Mouse (Mus musculus) midbrain, postnatal 0 days (tissue): ENCODE measurements around the gene Plod1. TPM values are rescaled to one million over a fixed set of nuclear protein-coding genes. Genes with fewer than 3 reads are reported as not detected.

ENCODE experiments used
- ATAC-seq: fragments of 200-750 bp; cut with Nextera tagmentation; 2 replicates; pipeline ENCODE4 v1.8.0; 2017; ENCODE audit warnings: moderate number of reproducible peaks, mild to moderate bottlenecking, moderate TSS enrichment, moderate library complexity; ENCODE audit not compliant: low FRiP score
- DNase-seq: peaks from one replicate; pipeline ENCODE4 v3.0.0-alpha.2; 2015; ENCODE audit warnings: low spot score
- H3K27ac ChIP-seq: fragments of 300-500 bp; sonication (generic); 2 replicates; pipeline ENCODE4 v1.5.1; 2014; ENCODE audit warnings: low read depth, mild to moderate bottlenecking, low read length, mixed read lengths
- H3K27me3 ChIP-seq: fragments of 300-500 bp; sonication (generic); 2 replicates; pipeline ENCODE4 v1.6.1; 2014; ENCODE audit warnings: low read length, control low read depth, mixed read lengths; ENCODE audit not compliant: insufficient read depth
- H3K36me3 ChIP-seq: fragments of 300-500 bp; sonication (generic); 2 replicates; pipeline ENCODE4 v1.6.1; 2014; ENCODE audit warnings: low read length, control low read depth, mixed read lengths; ENCODE audit not compliant: insufficient read depth
- H3K4me1 ChIP-seq: fragments of 300-500 bp; sonication (generic); 2 replicates; pipeline ENCODE4 v1.6.1; 2014; ENCODE audit warnings: mild to moderate bottlenecking, control low read depth, antibody characterized with exemption, low read length, mixed read lengths; ENCODE audit not compliant: insufficient read depth
- H3K4me2 ChIP-seq: fragments of 300-500 bp; sonication (generic); 2 replicates; pipeline ENCODE4 v1.6.1; 2014; ENCODE audit warnings: low read depth, mild to moderate bottlenecking, low read length, mixed read lengths; ENCODE audit not compliant: poor library complexity, severe bottlenecking
- H3K4me3 ChIP-seq: fragments of 300-500 bp; sonication (generic); 2 replicates; pipeline ENCODE4 v1.5.1; 2014; ENCODE audit warnings: low read depth, mild to moderate bottlenecking, low read length, moderate library complexity
- H3K9ac ChIP-seq: fragments of 300-500 bp; sonication (generic); replicated peaks from 2 replicates; pipeline ENCODE4 v1.6.1; 2014; ENCODE audit warnings: mild to moderate bottlenecking, low read length, moderate library complexity, mixed read lengths; ENCODE audit not compliant: poor library complexity, severe bottlenecking
- H3K9me3 ChIP-seq: fragments of 300-500 bp; sonication (generic); 2 replicates; pipeline ENCODE4 v1.6.1; 2016; ENCODE audit warnings: low read length, control low read depth
- CTCF ChIP-seq: IDR thresholded peaks from 2 replicates; pipeline ENCODE4 v1.5.1; 2016; ENCODE audit warnings: antibody characterized with exemption, mild to moderate bottlenecking
- WGBS: fragments of 180-500 bp; shearing (Covaris S2); extraction: QIAGEN DNeasy Blood & Tissue Kit; methylation state at CpG from one replicate; pipeline ENCODE4 v1.1.7; 2014; 5-methylcytosine and 5-hydroxymethylcytosine counted together
- polyA plus RNA-seq: library from polyadenylated mRNA; unstranded; fragments of >200 nt; fragmentation: Nextera tagmentation; extraction: Ambion mirVana; gene quantifications from 2 replicates; pipeline ENCODE4 v1.2.1, GENCODE M21; 2015
- total RNA-seq: library from RNA; depleted of rRNA; stranded (reverse); fragments of >200 nt; gene quantifications from 2 replicates; pipeline ENCODE4 v1.2.3, GENCODE M21; 2014

Gene Plod1
- total and polyA plus RNA-seq, 2 experiments from 2014 or later = 20.0 to 26.1 TPM

GRCm38 (mm10) chr4:147976237-147976636 lies 39.7 kb upstream of the Plod1 start:
- 79% methylated on average over 3 of the region's 3 CpGs for WGBS
- Histone ChIP-seq H3K9me3 (no peaks in the 10 kb centered on the region), H3K9ac (no peak overlapping the region), H3K4me1 (no peaks in the 10 kb centered on the region), H3K36me3 (no peaks in the 10 kb centered on the region), H3K4me2 (no peak overlapping the region), H3K27ac (no peak overlapping the region), H3K27me3 (no peaks in the 10 kb centered on the region), H3K4me3 (no peak overlapping the region)
- no peak for TF ChIP-seq CTCF
- ATAC-seq (no peak), DNase-seq (no peak)

DNA sequence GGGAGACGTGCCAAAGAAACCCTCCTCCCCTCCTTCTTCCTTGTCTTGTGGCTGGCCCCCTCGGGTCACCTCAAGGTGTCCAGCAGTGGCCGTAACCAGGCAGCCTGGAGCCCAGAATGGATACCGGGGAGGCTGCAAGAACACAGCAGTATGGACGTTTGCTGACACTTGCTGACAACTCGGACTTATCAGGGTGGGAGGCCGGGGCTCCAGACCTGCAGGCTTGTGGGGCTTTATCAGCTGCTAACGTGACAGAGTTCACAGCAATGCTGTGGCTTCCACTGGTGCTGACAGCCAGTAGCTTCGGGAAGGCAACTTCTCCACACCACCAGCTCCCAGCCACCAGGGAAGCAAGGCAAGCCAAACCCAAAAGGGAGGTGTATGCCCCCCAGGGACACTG lies 32.8 kb upstream of the Plod1 start:
- 58% methylated on average over 9 of the region's 9 CpGs for WGBS

DNA sequence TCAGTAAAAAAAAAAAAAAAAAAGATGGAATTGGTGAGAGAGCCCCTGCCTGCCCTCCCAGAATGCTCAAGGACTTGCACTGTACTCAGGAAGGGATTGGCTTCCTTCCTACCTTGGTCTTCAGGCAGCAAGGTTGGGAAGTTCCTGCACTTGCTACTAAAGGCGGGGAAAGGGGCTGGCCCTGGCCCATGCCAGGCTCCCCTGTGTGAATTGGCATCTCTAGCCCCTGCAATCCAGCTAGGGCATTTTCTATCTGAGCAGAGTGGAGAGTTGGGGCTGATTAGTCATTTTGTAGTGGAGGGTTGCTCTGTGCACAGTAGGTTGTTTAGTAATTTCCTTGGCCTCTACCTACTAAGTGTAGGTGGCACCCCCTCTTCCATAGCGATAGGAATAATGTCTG lies 32.2 kb upstream of the Plod1 start:
- Histone ChIP-seq H3K27me3 (no peaks in the 10 kb centered on the region), H3K4me3 (no peak overlapping the region), H3K9me3 (no peaks in the 10 kb centered on the region), H3K27ac (no peak overlapping the region), H3K4me2 (no peak overlapping the region), H3K9ac (no peak overlapping the region), H3K36me3 (no peaks in the 10 kb centered on the region), H3K4me1 (no peaks in the 10 kb centered on the region)
- no peak for DNase-seq
- no peak for TF ChIP-seq CTCF
- no peak for ATAC-seq
- WGBS = 83% methylated on average over 2 of the region's 2 CpGs

More for the DNA sequence above, 32.8 kb upstream of the Plod1 start:
- no peak overlapping the region for H3K27ac ChIP-seq
- H3K9me3 ChIP-seq = no peaks in the 10 kb centered on the region
- H3K9ac ChIP-seq = no peak overlapping the region
- no peaks in the 10 kb centered on the region for H3K27me3 ChIP-seq
- H3K4me3 ChIP-seq = no peak overlapping the region
- DNase-seq (no peak), ATAC-seq (no peak)
- no peaks in the 10 kb centered on the region for H3K4me1 ChIP-seq
- no peak overlapping the region for H3K4me2 ChIP-seq
- TF ChIP-seq CTCF = no peak
- H3K36me3 ChIP-seq = no peaks in the 10 kb centered on the region

- 78% methylated on average over 7 of the region's 7 CpGs for WGBS
- Histone ChIP-seq H3K4me3 (no peak overlapping the region), H3K36me3 (no peaks in the 10 kb centered on the region), H3K4me1 (no peaks in the 10 kb centered on the region), H3K9me3 (no peaks in the 10 kb centered on the region), H3K27ac (no peak overlapping the region), H3K27me3 (no peaks in the 10 kb centered on the region), H3K4me2 (no peak overlapping the region), H3K9ac (no peak overlapping the region)
- TF ChIP-seq CTCF = no peak
- no peak for ATAC-seq
- DNase-seq = no peak
Observed at GRCm38 (mm10) chr4:147965712-147966111, 29.1 kb upstream of the Plod1 start.

DNA sequence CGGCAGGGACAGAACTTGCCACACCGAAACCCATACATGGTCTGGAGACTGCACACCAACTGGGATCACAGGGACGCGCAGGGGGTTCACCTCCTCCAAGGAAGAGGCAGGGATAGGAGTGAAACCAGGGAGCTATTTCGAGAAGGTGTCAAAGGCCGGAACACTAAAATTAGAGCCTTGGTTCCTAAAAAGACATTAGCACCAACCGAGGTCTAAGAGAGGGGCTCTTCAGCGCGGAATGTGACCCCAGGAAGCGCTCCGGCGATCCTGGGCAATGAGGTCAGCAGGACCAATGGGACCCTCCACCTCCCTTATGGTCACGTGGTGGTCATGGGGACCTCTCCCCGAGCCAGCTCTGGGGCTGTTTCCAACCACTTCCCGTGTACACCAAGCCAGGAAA lies 27.1 kb upstream of the Plod1 start:
- Histone ChIP-seq H3K4me3 (no peak overlapping the region), H3K9ac (no peak overlapping the region), H3K9me3 (no peaks in the 10 kb centered on the region), H3K27me3 (no peaks in the 10 kb centered on the region), H3K36me3 (no peaks in the 10 kb centered on the region), H3K4me2 (no peak overlapping the region), H3K4me1 (no peaks in the 10 kb centered on the region), H3K27ac (no peak overlapping the region)
- no peak for TF ChIP-seq CTCF
- ATAC-seq (no peak), DNase-seq (no peak)
- 91% methylated on average over 15 of the region's 15 CpGs for WGBS

GRCm38 (mm10) chr4:147962781-147963180 lies 26.2 kb upstream of the Plod1 start:
- no peak for ATAC-seq
- WGBS = 49% methylated on average over 6 of the region's 6 CpGs
- no peaks in the 10 kb centered on the region for H3K9me3 ChIP-seq
- TF ChIP-seq CTCF = no peak
- DNase-seq = no peak
- no peak overlapping the region for H3K4me3 ChIP-seq
- no peaks in the 10 kb centered on the region for H3K27me3 ChIP-seq
- H3K9ac ChIP-seq = no peak overlapping the region
- H3K27ac ChIP-seq = no peak overlapping the region
- H3K4me1 ChIP-seq = no peaks in the 10 kb centered on the region
- no peaks in the 10 kb centered on the region for H3K36me3 ChIP-seq
- H3K4me2 ChIP-seq = no peak overlapping the region
